Mouse (Mus musculus) intestine, embryonic 15.5 days (tissue): ENCODE data around the gene Rcc1l. TPM values are rescaled to one million over a fixed set of nuclear protein-coding genes. Genes with fewer than 3 reads are reported as not detected.

Source experiments
- ATAC-seq: fragments of 200-750 bp; cut with Nextera tagmentation; 2 replicates; pipeline ENCODE4 v1.8.0; 2017; ENCODE audit warnings: moderate TSS enrichment, moderate library complexity
- H3K27ac ChIP-seq: fragments of 300-500 bp; sonication (generic); 2 replicates; pipeline ENCODE4 v1.5.1; 2015; ENCODE audit warnings: mild to moderate bottlenecking, inconsistent platforms
- H3K27me3 ChIP-seq: fragments of 300-500 bp; sonication (generic); replicated peaks from 2 replicates; pipeline ENCODE4 v1.6.1; 2015; ENCODE audit warnings: inconsistent platforms
- H3K36me3 ChIP-seq: fragments of 300-500 bp; sonication (generic); 2 replicates; pipeline ENCODE4 v1.6.1; 2015; ENCODE audit warnings: inconsistent platforms
- H3K4me1 ChIP-seq: fragments of 300-500 bp; sonication (generic); replicated peaks from 2 replicates; pipeline ENCODE4 v1.6.1; 2015; ENCODE audit warnings: inconsistent platforms
- H3K4me2 ChIP-seq: fragments of 300-500 bp; sonication (generic); replicated peaks from 2 replicates; pipeline ENCODE4 v1.6.1; 2015; ENCODE audit warnings: mild to moderate bottlenecking, inconsistent platforms
- H3K4me3 ChIP-seq: fragments of 300-500 bp; sonication (generic); replicated peaks from 2 replicates; pipeline ENCODE4 v1.5.1; 2015; ENCODE audit warnings: inconsistent platforms
- H3K9ac ChIP-seq: fragments of 300-500 bp; sonication (generic); 2 replicates; pipeline ENCODE4 v1.6.1; 2015; ENCODE audit warnings: inconsistent platforms
- H3K9me3 ChIP-seq: fragments of 300-500 bp; sonication (generic); 2 replicates; pipeline ENCODE4 v1.6.1; 2016; ENCODE audit warnings: inconsistent platforms
- WGBS: fragments of 180-500 bp; shearing (Covaris S2); methylation state at CpG from one replicate; pipeline ENCODE4 v1.1.7; 2015; 5-methylcytosine and 5-hydroxymethylcytosine counted together
- polyA plus RNA-seq: library from polyadenylated mRNA; unstranded; fragments of >200 nt; fragmentation: Nextera tagmentation; extraction: Ambion mirVana; gene quantifications from 2 replicates; pipeline ENCODE4 v1.2.1, GENCODE M21; 2015

Rcc1l gene
- polyA plus RNA-seq, 1 experiment from 2014 or later: 34.6 TPM

- H3K4me2 ChIP-seq: peak overlapping the region; percentile 95
- no peak overlapping the region for H3K9ac ChIP-seq
These were observed 75.3 kb downstream of the Rcc1l start for GRCm38 (mm10) chr5:134101322-134101721.

GRCm38 (mm10) chr5:134100232-134100771, 76.3 kb downstream of the Rcc1l start:
- Histone ChIP-seq H3K9me3 (no peaks in the 10 kb centered on the region), H3K4me1 (peaks cover 26% of the 10 kb centered on the region; the same call in 1 of the 2 replicates), H3K27ac (no peak overlapping the region), H3K27me3 (no peaks in the 10 kb centered on the region), H3K4me3 (peak overlapping the region; percentile 73), H3K36me3 (no peaks in the 10 kb centered on the region), H3K9ac (peak overlapping the region; percentile 75), H3K4me2 (peak overlapping the region; percentile 95)
- 4% methylated on average over 17 of the region's 17 CpGs for WGBS
- ATAC-seq: peak; percentile 7; the same call in 1 of the 2 replicates

More at GRCm38 (mm10) chr5:134101322-134101721, 75.3 kb downstream of the Rcc1l start:
- Histone ChIP-seq H3K27me3 (no peaks in the 10 kb centered on the region), H3K9me3 (no peaks in the 10 kb centered on the region), H3K4me1 (peaks cover 26% of the 10 kb centered on the region; the same call in 1 of the 2 replicates), H3K36me3 (no peaks in the 10 kb centered on the region), H3K4me3 (no peak overlapping the region), H3K27ac (peak overlapping the region; percentile 64)
- WGBS: 45% methylated on average over 5 of the region's 5 CpGs
- peak; percentile 23 for ATAC-seq

- WGBS: under 1% methylated on average over 56 of the region's 58 CpGs
- peak; percentile 85 for ATAC-seq
These were observed 76.9 kb downstream of the Rcc1l start, which contains the start of gene Castor2 for GRCm38 (mm10) chr5:134099496-134100211. Castor2 (plus strand) TSS chr5:134099711.

GRCm38 (mm10) chr5:134098976-134099375, 77.6 kb downstream of the Rcc1l start:
- ATAC-seq: peak; percentile 36
- under 1% methylated on average over 17 of the region's 17 CpGs for WGBS
- no peaks in the 10 kb centered on the region for H3K27me3 ChIP-seq
- peak overlapping the region; percentile 32; the same call in 1 of the 2 replicates for H3K27ac ChIP-seq
- H3K4me1 ChIP-seq: peaks cover 26% of the 10 kb centered on the region; the same call in 1 of the 2 replicates
- H3K4me2 ChIP-seq: peak overlapping the region; percentile 95
- H3K9ac ChIP-seq: peak overlapping the region; percentile 65
- peak overlapping the region; percentile 73 for H3K4me3 ChIP-seq
- H3K9me3 ChIP-seq: no peaks in the 10 kb centered on the region
- H3K36me3 ChIP-seq: no peaks in the 10 kb centered on the region

More at GRCm38 (mm10) chr5:134099496-134100211, 76.9 kb downstream of the Rcc1l start, which contains the start of gene Castor2:
- H3K27me3 ChIP-seq: no peaks in the 10 kb centered on the region
- H3K9me3 ChIP-seq: no peaks in the 10 kb centered on the region
- peak within 1 kb of the TSS; percentile 32; the same call in 1 of the 2 replicates for H3K27ac ChIP-seq
- H3K4me3 ChIP-seq: peak within 1 kb of the TSS; percentile 73
- peak within 1 kb of the TSS; percentile 95 for H3K4me2 ChIP-seq
- peak within 1 kb of the TSS; percentile 75 for H3K9ac ChIP-seq
- H3K4me1 ChIP-seq: peaks cover 26% of the 10 kb centered on the region; the same call in 1 of the 2 replicates
- no peaks in the 10 kb centered on the region for H3K36me3 ChIP-seq

- peak overlapping the region; percentile 95 for H3K4me2 ChIP-seq
- peak overlapping the region; percentile 73 for H3K4me3 ChIP-seq
- no peaks in the 10 kb centered on the region for H3K36me3 ChIP-seq
- no peaks in the 10 kb centered on the region for H3K27me3 ChIP-seq
- H3K27ac ChIP-seq: no peak overlapping the region
- ATAC-seq: no peak
- no peaks in the 10 kb centered on the region for H3K9me3 ChIP-seq
- H3K4me1 ChIP-seq: peaks cover 26% of the 10 kb centered on the region; the same call in 1 of the 2 replicates
- WGBS: 53% methylated on average over 13 of the region's 13 CpGs
- H3K9ac ChIP-seq: peak overlapping the region; percentile 65
These were observed 78.2 kb downstream of the Rcc1l start for GRCm38 (mm10) chr5:134098341-134098902.

Other genes with a start within 250 kb of the Rcc1l start
- 5.1 and 7.7 TPM in 2 replicates for gene Castor2, start 77.1 kb downstream of the Rcc1l start, polyA plus RNA-seq
- gene Gtf2ird2, start 7.2 kb upstream of the Rcc1l start, polyA plus RNA-seq: 8.1 and 8.3 TPM in 2 replicates
- 4.2 and 6.0 TPM in 2 replicates for gene Ncf1, start 52.9 kb upstream of the Rcc1l start, polyA plus RNA-seq
- 125 and 137 TPM in 2 replicates for gene Gtf2i, start 138.0 kb upstream of the Rcc1l start, polyA plus RNA-seq